Mouse (Mus musculus): ENCODE data around the gene Gdf15. TPM values are rescaled to one million over a fixed set of nuclear protein-coding genes. Genes with fewer than 3 reads are reported as not detected.

The Gdf15 gene
- total RNA-seq, 2 experiments from 2014 or later, result not detected

DNA sequence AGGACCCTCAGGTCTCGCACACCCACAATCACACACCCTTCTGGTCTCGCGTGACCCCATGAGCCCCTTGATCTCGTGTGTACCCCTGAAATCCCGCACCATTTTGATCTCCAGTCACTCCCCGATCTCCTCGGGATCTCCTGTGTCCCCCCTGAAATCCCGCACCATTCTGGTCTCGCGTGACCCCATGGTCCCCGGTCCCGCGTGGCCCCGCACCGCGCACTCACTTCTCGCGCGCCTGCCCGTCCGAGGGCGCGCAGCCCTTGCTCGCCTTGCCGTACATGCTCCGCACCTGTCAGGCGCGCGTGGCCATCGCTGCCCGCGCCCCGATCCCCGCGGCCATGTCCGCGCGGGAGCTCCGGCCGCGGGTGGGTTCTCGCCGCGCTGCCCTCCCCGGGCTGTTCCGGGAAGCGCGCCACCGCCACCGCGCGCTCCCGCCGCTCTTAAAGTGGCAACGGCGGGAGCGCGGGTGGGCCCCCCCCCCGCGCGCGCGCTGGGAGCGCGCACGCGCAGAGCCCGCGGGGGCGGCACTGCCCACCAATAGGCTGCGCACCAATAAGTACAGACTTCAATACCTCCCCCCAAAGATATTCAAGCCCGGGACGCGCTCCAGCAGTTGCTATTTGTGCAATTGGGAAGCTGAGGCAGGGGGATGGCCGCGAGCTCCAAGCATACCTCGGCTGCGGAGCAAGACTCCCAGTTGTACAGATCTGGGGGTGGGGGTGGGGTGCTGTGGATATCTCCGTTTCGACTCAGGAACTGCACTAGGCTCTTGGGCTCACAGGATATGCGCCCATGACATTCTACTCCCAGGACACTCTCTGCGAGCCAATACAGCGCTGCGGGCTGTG is 24.1 kb downstream of the Gdf15 start:
- intact Hi-C loops (cut with DNase I), result no loop called here
- peak in 1 of 2 experiments; percentile 59 for DNase-seq (ENCODE audit: extremely low spot score in 1 of 2, low spot score in 2 of 2)
- no peak for TF ChIP-seq CTCF (IDR thresholded peaks at IDR 0.05)
- peak overlapping the region; percentile 98 for H3K4me3 ChIP-seq
- H3K27ac ChIP-seq, result peak overlapping the region; percentile 97

DNA sequence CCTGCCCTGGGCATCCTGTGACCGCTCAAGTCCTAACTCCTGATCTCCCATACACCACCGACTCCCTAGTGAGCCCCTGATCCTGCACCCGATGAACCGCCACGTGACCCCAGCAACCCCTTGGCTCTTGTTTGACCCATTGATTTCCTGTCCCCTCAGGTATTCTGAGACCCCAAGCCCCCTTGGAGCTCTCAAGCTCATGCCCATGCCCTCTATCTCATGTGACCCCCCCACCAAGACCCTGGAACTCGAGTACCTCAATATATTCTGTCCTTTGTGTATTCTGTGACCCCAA is 24.7 kb downstream of the Gdf15 start:
- DNase-seq (ENCODE audit: extremely low spot score in 1 of 2, low spot score in 2 of 2), result no peak
- intact Hi-C loops (cut with DNase I), result no loop called here
- no peak for TF ChIP-seq CTCF (IDR thresholded peaks at IDR 0.05)

GRCm38 (mm10) chr8:70606780-70607602 is 25.3 kb downstream of the Gdf15 start:
- intact Hi-C loops (cut with DNase I), result no loop called here
- peak overlapping the region; percentile 98 for H3K4me3 ChIP-seq
- no peak for TF ChIP-seq CTCF (IDR thresholded peaks at IDR 0.05)
- DNase-seq (ENCODE audit: extremely low spot score in 1 of 2, low spot score in 2 of 2), result no peak
- peak overlapping the region; percentile 97 for H3K27ac ChIP-seq

More for the DNA sequence above, 24.7 kb downstream of the Gdf15 start:
- Histone ChIP-seq H3K27ac (peak overlapping the region; percentile 97), H3K4me3 (peak overlapping the region; percentile 98)

DNA sequence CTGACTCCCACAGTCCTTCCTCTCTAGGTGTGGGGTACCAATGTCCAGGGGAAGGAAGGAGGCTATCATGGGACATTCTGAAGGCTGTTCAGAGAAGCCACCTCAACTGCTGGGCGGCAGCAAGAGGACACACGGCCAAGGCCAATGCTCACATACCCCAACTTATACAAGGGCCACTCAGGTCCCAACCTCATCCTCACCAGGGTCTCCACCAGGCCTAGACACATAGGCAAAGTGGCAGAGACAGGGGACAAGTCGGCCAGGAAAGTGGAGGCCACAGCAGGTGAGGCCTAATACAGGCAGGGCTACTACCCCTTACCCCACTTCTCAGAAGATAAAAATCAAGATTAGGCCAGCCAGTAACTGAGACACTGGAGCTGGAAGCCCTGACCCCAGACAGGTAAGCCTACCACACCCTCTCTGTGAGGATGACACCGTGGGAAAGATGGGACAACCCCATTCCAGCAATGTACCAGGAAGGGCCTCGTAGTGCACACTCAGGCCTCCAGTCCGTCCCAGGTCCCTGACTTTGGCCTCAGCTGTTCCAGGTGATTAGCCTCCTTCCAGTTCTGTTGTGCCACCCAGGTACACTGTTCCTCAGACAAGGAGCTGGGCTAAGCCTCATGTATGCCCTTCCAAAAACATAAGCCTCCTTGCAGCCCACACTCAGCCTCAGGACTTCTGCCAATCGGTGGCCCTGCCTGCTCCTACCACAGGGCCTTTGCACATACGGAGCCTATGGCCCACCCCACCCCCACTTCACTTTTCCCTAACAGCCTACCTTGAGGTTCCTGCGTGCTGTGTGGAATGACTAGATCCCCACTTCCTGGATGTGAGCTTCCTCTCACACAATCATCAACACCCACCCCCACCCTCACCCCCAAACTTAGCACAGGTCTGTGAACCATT is 26.1 kb downstream of the Gdf15 start:
- no peak overlapping the region for H3K27ac ChIP-seq
- intact Hi-C loops (cut with DNase I), result no loop called here
- DNase-seq (ENCODE audit: extremely low spot score in 1 of 2, low spot score in 2 of 2), result no peak
- H3K4me3 ChIP-seq, result no peak overlapping the region
- no peak for TF ChIP-seq CTCF (IDR thresholded peaks at IDR 0.05)

- no peak overlapping the region for H3K4me3 ChIP-seq
- intact Hi-C loops (cut with DNase I), result no loop called here
- DNase-seq (ENCODE audit: extremely low spot score in 1 of 2, low spot score in 2 of 2), result no peak
- H3K27ac ChIP-seq, result no peak overlapping the region; the same call in 1 of the 2 replicates
- no peak for TF ChIP-seq CTCF (IDR thresholded peaks at IDR 0.05)
These were observed 27.7 kb downstream of the Gdf15 start for GRCm38 (mm10) chr8:70604558-70604957.

GRCm38 (mm10) chr8:70602139-70602811 is 30.0 kb downstream of the Gdf15 start:
- no peak overlapping the region for H3K27ac ChIP-seq
- intact Hi-C loops (cut with DNase I), result no loop called here
- no peak for TF ChIP-seq CTCF (IDR thresholded peaks at IDR 0.05)
- H3K4me3 ChIP-seq, result no peak overlapping the region
- no peak for DNase-seq (ENCODE audit: extremely low spot score in 1 of 2, low spot score in 2 of 2)

DNA sequence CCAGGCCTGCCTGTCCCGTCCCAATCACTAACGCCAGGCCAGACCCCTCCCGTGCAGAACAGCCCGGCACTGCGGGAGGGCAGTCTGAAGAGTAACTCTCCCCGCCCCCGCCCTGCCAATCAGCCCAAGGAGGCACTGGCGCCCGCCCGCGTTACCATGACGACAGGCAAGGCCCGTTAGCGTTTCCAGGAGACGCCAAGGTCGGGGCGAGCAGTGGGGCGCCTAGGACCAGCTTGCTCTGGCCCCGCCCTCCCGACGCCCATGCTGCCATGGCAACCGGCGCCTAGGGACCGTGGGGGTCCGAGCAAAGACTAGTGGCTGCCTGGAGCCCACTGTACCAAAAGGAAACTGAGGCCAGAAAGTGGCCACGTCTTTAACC is 31.0 kb downstream of the Gdf15 start:
- intact Hi-C loops (cut with DNase I), result no loop called here
- Histone ChIP-seq H3K27ac (peak overlapping the region; percentile 79), H3K4me3 (peak overlapping the region; percentile 0; the same call in 1 of the 2 replicates)
- DNase-seq (ENCODE audit: extremely low spot score in 1 of 2, low spot score in 2 of 2), result peak; percentile 81 to 88
- TF ChIP-seq CTCF (IDR thresholded peaks at IDR 0.05), result no peak

GRCm38 (mm10) chr8:70600473-70601270 is 31.6 kb downstream of the Gdf15 start:
- peak overlapping the region; percentile 9; the same call in 1 of the 2 replicates for H3K4me3 ChIP-seq
- DNase-seq (ENCODE audit: extremely low spot score in 1 of 2, low spot score in 2 of 2), result no peak
- peak overlapping the region; percentile 79 for H3K27ac ChIP-seq
- TF ChIP-seq CTCF (IDR thresholded peaks at IDR 0.05), result no peak
- intact Hi-C loops (cut with DNase I), result no loop called here

DNA sequence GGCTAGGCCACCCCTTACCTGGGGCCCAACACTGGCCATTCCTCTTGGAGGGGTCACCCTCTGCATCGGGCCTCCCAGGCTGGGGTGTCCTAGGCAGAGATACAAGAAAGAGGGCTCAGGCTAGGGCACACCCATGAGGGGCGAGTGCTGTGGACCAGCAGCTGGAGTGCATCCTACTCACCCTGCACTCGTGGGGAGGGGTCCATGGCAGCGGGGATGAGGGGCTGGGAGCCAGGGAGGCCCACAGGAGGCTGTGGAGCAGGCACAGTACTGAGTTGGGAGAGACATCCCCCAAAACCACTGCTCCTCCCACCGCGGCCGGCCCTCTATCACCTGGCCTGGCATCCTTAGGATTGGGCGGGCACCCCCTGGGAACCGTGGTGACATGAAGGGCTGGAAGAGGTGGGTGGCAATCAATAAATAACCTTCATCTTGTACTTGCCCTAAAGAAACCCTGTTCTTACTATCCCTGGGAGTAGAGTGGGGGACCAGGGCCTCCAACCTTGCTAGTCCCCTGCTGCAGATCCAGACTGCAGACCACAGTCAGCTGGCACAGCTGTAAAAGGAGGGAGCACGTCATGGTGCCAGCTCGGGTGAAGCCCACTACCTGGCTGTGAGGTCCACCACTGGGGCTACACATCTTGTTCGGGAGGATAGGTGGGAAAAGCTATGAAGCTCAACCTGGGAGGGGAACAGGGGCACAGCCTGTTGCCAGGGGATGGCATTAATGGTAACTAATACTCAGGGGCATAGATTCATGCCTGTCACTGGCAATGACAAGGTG is 32.6 kb downstream of the Gdf15 start:
- DNase-seq (ENCODE audit: extremely low spot score in 1 of 2, low spot score in 2 of 2), result no peak
- H3K4me3 ChIP-seq, result no peak overlapping the region
- no peak for TF ChIP-seq CTCF (IDR thresholded peaks at IDR 0.05)
- H3K27ac ChIP-seq, result peak overlapping the region; percentile 79; the same call in 1 of the 2 replicates
- intact Hi-C loops (cut with DNase I), result no loop called here

DNA sequence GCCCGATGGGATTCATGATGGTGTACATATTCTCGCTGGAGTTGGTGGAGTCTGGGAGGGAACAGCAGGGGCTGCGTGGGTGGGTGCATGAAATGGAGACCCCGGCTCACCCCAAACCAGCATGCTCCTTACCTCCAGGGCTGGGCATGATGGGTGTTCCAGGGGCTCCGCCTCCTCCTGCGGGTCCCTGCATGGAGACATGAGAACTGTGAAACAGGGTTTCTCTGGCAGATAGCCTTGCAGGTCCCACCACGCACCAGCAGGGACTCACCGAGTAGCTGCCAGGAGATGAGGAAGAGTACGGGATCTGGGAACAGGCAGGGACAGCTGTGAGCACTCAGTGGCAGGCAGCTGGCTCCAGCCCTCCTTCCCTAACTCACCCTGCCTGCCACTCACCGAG is 33.5 kb downstream of the Gdf15 start:
- no peak for TF ChIP-seq CTCF (IDR thresholded peaks at IDR 0.05)
- intact Hi-C loops (cut with DNase I), result no loop called here
- DNase-seq (ENCODE audit: extremely low spot score in 1 of 2, low spot score in 2 of 2), result no peak

More for the DNA sequence above, 33.5 kb downstream of the Gdf15 start:
- Histone ChIP-seq H3K4me3 (0 out of 2 replicates have a peak overlapping the region, but pooled peaks have one; percentile 14), H3K27ac (peak overlapping the region; percentile 37)
